Mouse (Mus musculus) B cell, adult (primary cell): Measurements from ENCODE around the gene Tgoln1. TPM values are rescaled to one million over a fixed set of nuclear protein-coding genes. Genes with fewer than 3 reads are reported as not detected.

Experiments used
- total RNA-seq: library from RNA; stranded (reverse); gene quantifications from 4 replicates; pipeline ENCODE4 v1.2.4, GENCODE M21; 2023; ENCODE audit not compliant: inconsistent age

The Tgoln1 gene
- total RNA-seq, result 185 to 196 TPM (median 189 TPM) in 4 replicates

DNA sequence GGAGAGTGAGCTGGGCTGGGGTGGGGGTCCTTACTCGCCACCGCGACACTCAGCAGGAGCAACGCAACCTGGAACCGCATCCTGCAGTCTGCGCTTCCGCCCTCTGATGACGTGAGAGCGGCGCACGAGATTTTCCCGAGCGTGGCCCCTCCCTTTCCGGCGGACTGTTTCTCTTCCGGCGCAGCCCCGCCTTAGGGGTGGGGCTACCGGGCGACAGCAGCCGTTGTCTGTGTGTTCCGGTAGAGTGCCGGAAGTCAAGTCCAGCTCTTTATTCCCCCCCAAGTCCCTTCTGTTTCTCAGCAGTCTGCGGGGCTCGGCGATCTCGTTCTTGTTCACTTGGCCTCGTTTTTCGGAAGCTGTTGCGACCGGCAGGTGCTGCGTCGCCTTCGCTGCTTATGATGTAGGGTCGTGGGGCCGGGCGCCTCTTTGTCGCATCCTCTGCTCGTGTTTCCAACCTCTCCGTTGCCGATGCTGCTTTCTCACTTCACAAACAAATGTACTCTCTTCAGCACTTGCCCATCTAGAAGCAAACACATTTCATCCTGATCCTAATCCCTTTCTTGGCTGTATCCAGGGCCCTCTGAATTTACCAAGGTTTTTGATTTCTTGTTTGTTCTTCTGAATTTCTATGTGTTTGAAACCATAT, at the start of gene Tgoln1:
Gene Tgoln1, minus strand, starts transcription at position 358 of the 646 bp plus-strand sequence.

DNA sequence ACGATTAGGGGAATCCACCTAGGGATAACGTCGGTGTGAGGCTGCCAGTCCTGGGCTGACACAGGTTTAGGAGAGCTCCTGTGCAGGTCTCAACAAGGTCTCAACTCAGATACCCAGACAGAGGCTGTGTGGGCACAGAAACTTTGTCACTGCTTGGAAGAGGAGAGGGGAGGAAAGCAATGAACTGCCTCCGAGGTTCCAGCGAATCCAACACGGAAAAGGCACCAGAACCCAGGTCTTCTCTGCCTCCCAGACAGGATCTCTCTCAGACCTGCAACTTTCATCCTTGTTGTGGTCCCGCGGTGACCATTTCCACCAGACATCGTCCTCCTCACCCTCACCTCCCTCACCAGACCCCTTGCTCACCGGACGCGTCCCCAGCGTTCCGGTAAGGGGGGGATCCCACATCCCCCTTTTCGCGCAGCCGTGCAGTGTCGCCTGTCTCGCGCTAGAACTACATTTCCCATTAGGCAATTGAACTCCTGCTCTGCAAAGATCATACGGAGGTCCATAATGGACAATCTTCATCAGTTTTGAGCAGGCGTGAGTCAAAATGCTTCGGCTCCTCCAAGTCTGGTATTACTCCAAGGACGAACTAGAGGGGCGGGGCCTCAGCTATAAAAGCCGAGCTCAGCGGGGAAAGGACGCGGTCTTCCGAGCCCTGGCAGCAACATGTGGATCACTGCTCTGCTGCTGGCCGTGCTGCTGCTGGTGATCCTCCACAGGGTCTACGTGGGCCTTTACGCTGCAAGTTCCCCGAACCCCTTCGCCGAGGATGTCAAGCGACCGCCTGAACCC, 18.6 kb downstream of the Tgoln1 start, which contains the start of the genes Elmod3 and Retsat:
Gene Elmod3, minus strand, starts transcription at position 458 of the 798 bp plus-strand sequence.
Gene Retsat, plus strand, starts transcription at position 520 of the 798 bp plus-strand sequence.

Other genes starting within 250 kb of the Tgoln1 start
- 11.4 to 14.4 TPM (median 13.2 TPM) in 4 replicates for gene Vamp5, start 236.5 kb downstream of the Tgoln1 start, total RNA-seq
- gene Vamp8, start 226.3 kb downstream of the Tgoln1 start, total RNA-seq, result 95.3 to 106 TPM (median 102 TPM) in 4 replicates
- gene Ggcx, start 202.7 kb downstream of the Tgoln1 start, total RNA-seq, result 11.0 to 15.1 TPM (median 12.5 TPM) in 4 replicates
- gene Mat2a, start 177.4 kb downstream of the Tgoln1 start, total RNA-seq, result 241 to 253 TPM (median 245 TPM) in 4 replicates
- 0.48 to 0.54 TPM (median 0.51 TPM) in 3 of 4 replicates, not detected in the other for gene Sh2d6, start 95.3 kb downstream of the Tgoln1 start, total RNA-seq
- gene Capg, start 72.6 kb downstream of the Tgoln1 start, total RNA-seq, result 337 to 367 TPM (median 351 TPM) in 4 replicates
- 16.7 to 20.1 TPM (median 18.8 TPM) in 4 replicates for gene Elmod3, start 18.6 kb downstream of the Tgoln1 start, total RNA-seq
- gene Retsat, start 18.5 kb downstream of the Tgoln1 start, total RNA-seq, result 4.6 to 8.4 TPM (median 7.9 TPM) in 4 replicates
- gene Tcf7l1, start 172.3 kb upstream of the Tgoln1 start, total RNA-seq, result 0.80 to 1.00 TPM in 2 of 4 replicates, not detected in the others